Comparison of ENCODE assay signal across 9 mouse cellular contexts in genomic region chr4:45855803-45856424, GRCm38 (mm10). TPM values are rescaled to one million over a fixed set of nuclear protein-coding genes. Genes with fewer than 3 reads are reported as not detected.
DNase-seq lines count a peak whose midpoint lies in the region; TF ChIP-seq lines count a peak whose summit lies in the region.
"Had no signal": no experiment of that assay in that cellular context is flagged by ENCODE, and none has a peak within 500 bp of the region (broad histone marks: within the 10 kb centered on the region; RNA-seq: fewer than 3 reads in every experiment).

No protein-coding gene starts in this region.

- no peak overlapping the region for H3K4me3 ChIP-seq in heart, adult 2 months
- H3K4me3 ChIP-seq in thymus, adult 2 months (ENCODE audit: control insufficient read depth, insufficient read depth, low read length), result no peak overlapping the region
- H3K4me3 ChIP-seq: embryonic facial prominence, embryonic 15.5 days had no signal

- intact Hi-C loops in heart, adult 2 months (cut with DNase I), result loop anchor here (1.0 to 10.0 kb wide), 4 partner anchors 441 to 841 kb away; partner anchors contain the start of genes Polr1e and Zbtb5

- TF ChIP-seq CTCF in heart, adult 2 months (IDR thresholded peaks at IDR 0.05), result peak; percentile 95
- TF ChIP-seq CTCF in thymus, adult 2 months (IDR thresholded peaks at IDR 0.05; ENCODE audit: borderline replicate concordance, control insufficient read depth, extremely low read depth, insufficient read depth, low read length, poor library complexity), result peak; percentile 56; the same call in 1 of the 2 replicates

- peak; percentile 13 for DNase-seq in CD4-positive helper T cell, adult 2 months (ENCODE audit: low read depth, low spot score)
- peak; percentile 83 for DNase-seq in adrenal gland, postnatal 36 days
- peak; percentile 75 for DNase-seq in embryo, embryonic 9.5 days (ENCODE audit: extremely low spot score)
- DNase-seq in heart, adult 2 months, result peak; percentile 58 to 77
- DNase-seq in kidney, postnatal 25 days, result peak; percentile 79 to 87
- DNase-seq in lung, adult 18-20 months, result peak; percentile 56 to 69
- DNase-seq in ovary, adult 18-20 months (ENCODE audit: low spot score), result peak; percentile 28
- DNase-seq in thymus, adult 2 months, result peak; percentile 55

- TF ChIP-seq EP300 in heart, adult 2 months (IDR thresholded peaks at IDR 0.05; ENCODE audit: insufficient read depth, low read depth, low read length), result no peak

- no peak overlapping the region for H3K9ac ChIP-seq in heart, adult 2 months (ENCODE audit: low read depth, low read length)
- H3K9ac ChIP-seq: embryonic facial prominence, embryonic 15.5 days had no signal

- TF ChIP-seq POLR2A in heart, adult 2 months (IDR thresholded peaks at IDR 0.05; ENCODE audit: insufficient read depth, low read depth, low read length), result no peak
- no peak for TF ChIP-seq POLR2A in thymus, adult 2 months (IDR thresholded peaks at IDR 0.05; ENCODE audit: control insufficient read depth, extremely low read depth, insufficient read depth, low read length, poor library complexity)

- H3K4me1 ChIP-seq in heart, adult 2 months (ENCODE audit: control insufficient read depth, insufficient read depth, low read length), result no peaks in the 10 kb centered on the region
- H3K4me1 ChIP-seq in thymus, adult 2 months (replicated peaks; ENCODE audit: control insufficient read depth, insufficient read depth, low read length), result no peaks in the 10 kb centered on the region
- H3K4me1 ChIP-seq: embryonic facial prominence, embryonic 15.5 days had no signal

- no peak overlapping the region for H3K27ac ChIP-seq in heart, adult 2 months
- no peak overlapping the region for H3K27ac ChIP-seq in thymus, adult 2 months (ENCODE audit: control insufficient read depth, insufficient read depth, low read length)
- H3K27ac ChIP-seq: embryonic facial prominence, embryonic 15.5 days had no signal

- H3K27me3 ChIP-seq in heart, adult 2 months (ENCODE audit: control insufficient read depth, insufficient read depth, low read length), result no peaks in the 10 kb centered on the region
- H3K27me3 ChIP-seq in thymus, adult 2 months (ENCODE audit: control insufficient read depth, insufficient read depth, low read length), result no peaks in the 10 kb centered on the region

- H3K36me3 ChIP-seq in heart, adult 2 months (ENCODE audit: control insufficient read depth, insufficient read depth, low read length), result no peaks in the 10 kb centered on the region
- no peaks in the 10 kb centered on the region for H3K36me3 ChIP-seq in thymus, adult 2 months (ENCODE audit: control insufficient read depth, insufficient read depth, low read length)
- H3K36me3 ChIP-seq: embryonic facial prominence, embryonic 15.5 days had no signal

- WGBS in heart, adult 2 months, result 48% methylated on average over 19 of the region's 19 CpGs
- 56% methylated on average over 19 of the region's 19 CpGs for WGBS in thymus, adult 2 months

- no peaks in the 10 kb centered on the region for H3K79me2 ChIP-seq in heart, adult 2 months (replicated peaks; ENCODE audit: control insufficient read depth, insufficient read depth, low read length)

RNA-seq across cellular contexts. Expression of gene Stra6l, which starts 7.5 kb away (rescaled TPM):
- under 1 TPM; 0.13 to 0.43 TPM for total RNA-seq in adrenal gland, postnatal 36 days (2021)
- total RNA-seq in heart, adult 2 months (2021), result not detected
- polyA plus RNA-seq in heart, adult 2 months (2012; rRNA removed), result 0.06 TPM in 2 replicates
- 1.3 and 1.7 TPM in 2 replicates for polyA plus RNA-seq in thymus, adult 2 months (2012; rRNA removed)

RNA-seq across cellular contexts. Expression of gene Igfbpl1, which starts 29.2 kb away (rescaled TPM):
- total RNA-seq in adrenal gland, postnatal 36 days (2021), result not detected
- total RNA-seq in heart, adult 2 months (2021), result under 1 TPM; 0.16 to 0.20 TPM
- 1.00 and 1.0 TPM in 2 replicates for polyA plus RNA-seq in heart, adult 2 months (2012; rRNA removed)
- 0.15 and 0.27 TPM in 2 replicates for polyA plus RNA-seq in thymus, adult 2 months (2012; rRNA removed)

RNA-seq across cellular contexts. Expression of gene Ccdc180, which starts 34.2 kb away (rescaled TPM):
- under 1 TPM; 0.13 to 0.23 TPM for total RNA-seq in adrenal gland, postnatal 36 days (2021)
- not detected for total RNA-seq in heart, adult 2 months (2021)
- 0.20 TPM in 1 of 2 replicates, not detected in the other for polyA plus RNA-seq in heart, adult 2 months (2012; rRNA removed)
- 0.05 TPM in 1 of 2 replicates, not detected in the other for polyA plus RNA-seq in thymus, adult 2 months (2012; rRNA removed)

RNA-seq across cellular contexts. Expression of gene Aldh1b1, which starts 57.1 kb away (rescaled TPM):
- 10 to 100 TPM; 20.2 to 34.4 TPM for total RNA-seq in adrenal gland, postnatal 36 days (2021)
- total RNA-seq in heart, adult 2 months (2021), result 10 to 100 TPM; 12.3 to 12.7 TPM
- 18.9 and 22.2 TPM in 2 replicates for polyA plus RNA-seq in heart, adult 2 months (2012; rRNA removed)
- polyA plus RNA-seq in thymus, adult 2 months (2012; rRNA removed), result 9.6 and 11.1 TPM in 2 replicates

Comparison
In these comparisons a context has a peak if more than half of its experiments do, and no peak if none do; other contexts are left out.
1. DNase-seq: peak in every context shown above with its lines; median percentile 83 in adrenal gland, postnatal 36 days; 83 in kidney, postnatal 25 days; 75 in embryo, embryonic 9.5 days; 68 in heart, adult 2 months; 62 in lung, adult 18-20 months; 55 in thymus, adult 2 months; 28 in ovary, adult 18-20 months; 13 in CD4-positive helper T cell, adult 2 months.